Mouse (Mus musculus) leukemia stem cell, adult 10-12 weeks (primary cell): ENCODE data around the gene Gm49333. TPM values are rescaled to one million over a fixed set of nuclear protein-coding genes. Genes with fewer than 3 reads are reported as not detected.

Experiments
- polyA plus RNA-seq: library from polyadenylated mRNA; stranded (reverse); fragments of >175 nt; gene quantifications from 2 replicates; pipeline ENCODE4 v1.2.3, GENCODE M21; 2012; ENCODE audit warnings: low replicate concordance

The Gm49333 gene
- polyA plus RNA-seq = not detected in 2 replicates

DNA sequence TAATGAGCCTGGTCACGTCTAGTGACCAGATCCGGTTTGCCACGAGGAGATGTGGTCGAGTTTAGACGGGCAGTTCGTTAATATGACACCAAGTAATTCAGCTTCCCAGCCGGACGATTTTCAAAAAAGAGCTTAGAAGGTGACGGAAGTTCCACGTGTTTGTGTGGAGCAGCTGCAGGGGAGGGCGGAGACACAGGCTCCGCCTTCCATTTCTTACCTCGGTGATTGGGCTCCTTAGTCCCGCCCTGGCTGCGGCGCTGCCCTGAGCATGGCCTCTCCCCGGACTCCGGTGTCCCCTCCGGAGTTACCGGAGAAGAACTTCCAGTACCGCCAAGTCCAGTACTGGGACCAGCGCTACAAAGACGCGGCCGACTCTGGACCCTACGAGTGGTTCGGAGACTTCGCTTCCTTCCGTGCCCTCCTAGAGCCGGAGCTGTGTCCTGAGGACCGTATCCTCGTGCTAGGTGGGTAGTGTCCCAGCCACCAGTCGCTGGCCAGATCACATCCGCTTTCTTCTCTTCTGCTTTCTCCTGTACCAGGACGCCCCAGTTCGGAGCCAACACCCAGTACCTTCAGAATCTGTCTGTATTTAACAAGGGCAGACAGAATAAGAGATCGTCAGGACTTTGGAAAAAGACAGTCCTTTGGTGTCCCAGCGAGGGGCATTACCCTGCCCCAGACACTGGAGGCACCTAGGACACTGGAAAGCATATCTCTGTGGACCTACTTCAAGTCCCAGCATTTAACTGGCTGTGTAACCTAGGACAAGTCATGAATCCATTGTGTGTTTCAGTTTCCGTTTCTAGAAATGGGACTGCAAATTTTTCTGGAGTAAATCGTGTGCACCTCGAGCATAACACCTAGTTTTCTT lies at the start of gene Gm49333, which contains the start of the genes Eef1akmt4 and Alg3:
Gene Gm49333, plus strand, starts transcription at position 254 of the 871 bp plus-strand sequence.
Gene Eef1akmt4, plus strand, starts transcription at position 237 of the 871 bp plus-strand sequence.
Gene Alg3, minus strand, starts transcription at position 379 of the 871 bp plus-strand sequence.

GRCm38 (mm10) chr16:20589366-20589938 lies 22.0 kb upstream of the Gm49333 start, which contains the start of gene Vwa5b2:
TSS of gene Vwa5b2 (plus strand) at chr16:20589471.

DNA sequence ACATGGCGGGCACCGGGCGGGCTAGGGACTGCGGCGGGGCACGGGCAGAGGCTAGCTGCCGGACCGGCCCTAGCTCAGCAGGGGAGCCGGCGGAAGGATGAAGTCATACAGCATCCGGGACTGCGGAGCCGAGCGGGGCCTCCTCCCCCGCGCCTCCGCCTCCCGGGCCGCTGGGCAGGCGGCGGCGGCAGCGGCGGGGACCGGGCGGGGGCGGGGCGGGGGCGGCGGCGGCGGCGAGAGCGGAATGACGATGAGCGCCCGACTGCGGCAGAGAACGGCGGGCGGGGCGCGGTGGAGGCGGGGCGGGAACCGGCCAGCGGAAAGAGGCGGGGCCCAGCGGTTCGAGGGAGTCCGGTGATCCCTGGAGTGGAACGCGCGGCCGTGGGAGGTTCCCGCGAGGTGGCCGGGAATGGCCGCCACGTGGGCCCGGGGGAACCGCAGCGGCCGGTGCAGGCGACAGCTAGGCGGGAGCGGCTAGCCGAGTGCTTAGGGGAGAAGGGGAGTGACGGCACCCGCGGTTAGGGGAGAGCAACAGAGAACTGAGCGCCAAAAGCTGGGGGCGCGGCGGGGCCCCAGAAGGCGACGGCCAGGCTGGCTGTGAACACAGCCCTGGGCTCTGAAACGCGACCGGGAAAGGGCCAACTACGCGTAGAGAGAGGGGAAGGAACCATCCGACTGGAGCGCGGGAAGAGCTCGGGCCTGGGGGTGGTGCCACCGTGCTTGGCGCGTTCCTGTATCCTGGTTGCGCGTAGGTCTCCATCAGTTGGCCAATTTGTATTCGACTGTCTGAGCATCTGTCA lies 10.0 kb downstream of the Gm49333 start, which contains the start of gene Camk2n2:
Gene Camk2n2, minus strand, starts transcription at position 97 of the 800 bp plus-strand sequence.

DNA sequence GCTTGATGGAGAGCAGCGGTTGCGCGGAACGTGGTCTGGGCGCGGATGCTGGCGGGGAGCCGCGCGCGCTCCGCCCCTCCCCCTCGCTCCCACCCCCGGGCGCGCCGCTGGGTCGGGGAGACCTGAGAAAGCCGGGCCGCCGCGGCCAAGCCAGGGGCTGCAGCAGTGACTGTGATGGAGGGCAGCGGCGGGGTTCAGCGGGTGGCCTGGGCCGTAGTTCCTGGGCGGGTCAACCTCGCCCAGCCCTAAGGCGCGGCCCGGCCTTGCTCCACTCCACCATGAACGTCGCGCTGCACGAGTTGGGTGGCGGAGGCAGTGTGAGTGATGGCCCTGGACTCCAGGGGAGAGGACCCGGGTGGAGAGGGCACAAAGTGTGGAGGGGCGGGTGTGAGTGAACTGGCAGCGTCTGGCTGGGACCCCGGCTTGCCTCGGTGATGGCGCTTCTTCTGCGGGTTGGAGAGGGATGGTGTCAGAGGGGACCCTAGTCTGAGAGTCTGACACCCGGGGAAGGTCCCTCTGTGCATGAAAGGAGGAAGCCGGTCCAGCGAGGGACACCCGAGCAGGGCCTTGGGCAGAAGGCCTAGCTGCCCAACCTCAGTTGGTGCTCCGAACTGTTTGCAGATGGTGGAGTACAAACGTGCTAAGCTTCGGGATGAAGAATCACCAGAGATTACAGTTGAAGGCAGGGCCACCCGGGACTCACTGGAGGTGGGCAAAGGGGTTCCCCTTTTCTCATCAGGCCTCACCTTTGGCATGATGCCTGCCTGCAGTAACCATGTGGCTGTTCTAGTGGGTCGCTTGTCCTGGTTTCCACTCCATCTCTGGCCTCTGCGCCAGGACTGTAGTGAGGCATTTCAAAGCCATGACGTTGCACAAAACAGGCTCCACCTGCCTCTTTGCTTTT lies 18.6 kb downstream of the Gm49333 start, which contains the start of gene Ece2:
Gene Ece2, plus strand, starts transcription at position 98 of the 904 bp plus-strand sequence.

DNA sequence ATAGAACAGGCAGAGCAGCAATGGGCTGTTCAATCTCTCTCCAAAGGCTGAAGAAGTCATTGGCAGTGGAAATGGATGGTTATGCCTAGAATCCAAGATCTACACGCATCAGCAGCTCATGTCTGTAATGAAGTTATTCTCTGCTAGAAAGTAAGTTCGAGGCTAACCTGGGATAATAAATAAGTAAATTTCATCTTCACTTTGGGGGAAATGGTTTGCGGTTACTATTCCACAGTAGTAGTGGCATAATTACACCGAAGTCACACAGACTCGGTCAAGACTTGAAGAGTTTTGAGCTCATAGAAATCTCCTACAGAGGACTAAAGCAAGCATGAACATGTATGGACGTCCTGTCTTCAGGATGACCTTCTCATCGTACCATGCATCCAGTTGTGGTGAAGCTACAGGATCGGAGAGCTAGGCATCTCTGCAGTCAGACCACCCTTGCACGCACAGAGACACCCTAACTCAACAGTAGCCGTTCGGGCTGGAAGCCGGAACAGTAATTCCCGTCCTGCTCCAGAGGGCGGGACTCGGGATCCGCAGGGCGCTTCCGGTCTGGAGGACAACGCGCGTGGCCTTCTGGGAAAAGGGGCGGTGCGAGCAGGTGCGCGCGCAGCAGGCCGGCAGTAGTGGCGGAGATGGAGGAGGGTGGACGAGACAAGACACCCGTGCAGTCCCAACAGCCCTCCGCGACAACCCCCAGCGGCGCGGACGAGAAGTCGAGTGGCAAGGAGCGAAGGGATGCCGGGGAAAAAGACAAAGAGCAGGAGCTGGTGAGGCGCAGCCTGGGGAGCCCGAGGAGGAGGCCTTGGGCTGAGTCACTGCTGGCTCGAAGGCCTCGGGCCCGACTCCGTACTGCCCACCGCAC lies 39.9 kb downstream of the Gm49333 start, which contains the start of gene Psmd2:
Gene Psmd2, plus strand, starts transcription at position 577 of the 871 bp plus-strand sequence.

GRCm38 (mm10) chr16:20668013-20668412 lies 56.6 kb downstream of the Gm49333 start, which contains the start of gene Eif4g1:
TSS of gene Eif4g1 (plus strand) at chr16:20668313.

DNA sequence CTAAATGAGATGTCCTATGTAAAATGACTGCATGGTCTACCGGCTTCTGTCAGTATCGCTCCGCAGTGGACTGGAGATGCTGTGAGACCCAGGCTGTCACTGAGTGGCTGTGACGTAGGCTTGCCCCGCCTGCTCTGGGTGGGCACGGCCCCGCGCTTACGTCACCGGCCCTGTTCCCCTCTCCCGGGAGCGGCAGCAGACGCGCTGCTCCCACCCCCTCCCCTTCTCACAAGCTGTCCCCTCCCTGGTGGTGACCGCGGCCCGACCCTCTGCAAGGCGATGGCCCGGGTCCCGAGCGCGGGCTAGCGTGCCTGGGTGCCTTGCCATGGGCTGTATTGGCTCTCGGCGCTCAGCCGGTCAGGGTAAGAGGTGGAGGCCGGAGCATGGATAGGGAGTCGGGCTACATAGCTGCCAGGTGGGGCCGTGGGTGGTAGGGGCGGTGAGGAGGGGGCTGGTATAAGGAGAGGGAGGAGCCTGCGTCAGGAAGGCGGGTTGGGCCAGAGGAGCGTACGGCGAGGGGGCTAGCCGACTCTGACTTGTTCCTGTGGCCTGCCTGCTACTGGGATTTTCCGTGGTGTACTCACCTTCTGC lies 81.8 kb downstream of the Gm49333 start, which contains the start of gene Fam131a:
Gene Fam131a, plus strand, starts transcription at position 131 of the 591 bp plus-strand sequence.

Other genes starting within 250 kb of the Gm49333 start
- gene Abcc5, start 185.2 kb upstream of the Gm49333 start, polyA plus RNA-seq = 7.2 and 7.3 TPM in 2 replicates
- 23.3 and 34.1 TPM in 2 replicates for gene Eif2b5, start 112.8 kb upstream of the Gm49333 start, polyA plus RNA-seq
- 29.3 and 33.6 TPM in 2 replicates for gene Dvl3, start 94.6 kb upstream of the Gm49333 start, polyA plus RNA-seq
- gene Ap2m1, start 76.1 kb upstream of the Gm49333 start, polyA plus RNA-seq = 48.8 and 95.7 TPM in 2 replicates
- gene Abcf3, start 63.0 kb upstream of the Gm49333 start, polyA plus RNA-seq = 11.8 and 47.6 TPM in 2 replicates
- 0.07 and 0.19 TPM in 2 replicates for gene Vwa5b2, start 22.1 kb upstream of the Gm49333 start, polyA plus RNA-seq
- 0.84 and 18.9 TPM in 2 replicates for gene Eef1akmt4, start within 50 bp of the Gm49333 start, polyA plus RNA-seq
- gene Alg3, start 125 bp downstream of the Gm49333 start, polyA plus RNA-seq = 22.1 and 25.7 TPM in 2 replicates
- gene Camk2n2, start 9.7 kb downstream of the Gm49333 start, polyA plus RNA-seq = 0.82 and 1.0 TPM in 2 replicates
- gene Ece2, start 18.2 kb downstream of the Gm49333 start, polyA plus RNA-seq = not detected in 2 replicates
- gene Psmd2, start 40.0 kb downstream of the Gm49333 start, polyA plus RNA-seq = 132 and 218 TPM in 2 replicates
- 2,113 and 2,308 TPM in 2 replicates for gene Eif4g1, start 56.7 kb downstream of the Gm49333 start, polyA plus RNA-seq
- 1.2 and 2.3 TPM in 2 replicates for gene Fam131a, start 81.6 kb downstream of the Gm49333 start, polyA plus RNA-seq
- 2.8 and 6.5 TPM in 2 replicates for gene Polr2h, start 106.1 kb downstream of the Gm49333 start, polyA plus RNA-seq
- gene Clcn2, start 106.1 kb downstream of the Gm49333 start, polyA plus RNA-seq = 30.8 and 40.4 TPM in 2 replicates
- 0.18 TPM in 1 of 2 replicates, not detected in the other for gene Chrd, start 121.5 kb downstream of the Gm49333 start, polyA plus RNA-seq
- not detected in 2 replicates for gene Thpo, start 122.9 kb downstream of the Gm49333 start, polyA plus RNA-seq